Mouse (Mus musculus) hindbrain, embryonic 14.5 days (tissue): ENCODE data around the gene Mrpl37. TPM values are rescaled to one million over a fixed set of nuclear protein-coding genes. Genes with fewer than 3 reads are reported as not detected.

Experiments
- ATAC-seq: fragments of 200-750 bp; cut with Nextera tagmentation; 2 replicates; pipeline ENCODE4 v1.8.0; 2017; ENCODE audit warnings: moderate number of reproducible peaks, mild to moderate bottlenecking, moderate TSS enrichment, moderate library complexity; ENCODE audit not compliant: low FRiP score
- DNase-seq: peaks from one replicate; pipeline ENCODE4 v3.0.0-alpha.2; 2015; ENCODE audit warnings: low spot score
- H3K27ac ChIP-seq: fragments of 300-500 bp; sonication (generic); 2 replicates; pipeline ENCODE4 v1.5.1; 2014; ENCODE audit warnings: mild to moderate bottlenecking, moderate library complexity
- H3K27me3 ChIP-seq: fragments of 300-500 bp; sonication (generic); 2 replicates; pipeline ENCODE4 v1.6.1; 2014; ENCODE audit warnings: mild to moderate bottlenecking, low read length, mixed read lengths; ENCODE audit not compliant: control insufficient read depth, insufficient read depth
- H3K36me3 ChIP-seq: fragments of 300-500 bp; sonication (generic); replicated peaks from 2 replicates; pipeline ENCODE4 v1.6.1; 2014; ENCODE audit not compliant: control insufficient read depth, insufficient read depth
- H3K4me1 ChIP-seq: fragments of 300-500 bp; sonication (generic); replicated peaks from 2 replicates; pipeline ENCODE4 v1.6.1; 2014; ENCODE audit warnings: antibody characterized with exemption, low read length, mixed read lengths; ENCODE audit not compliant: control insufficient read depth, insufficient read depth
- H3K4me2 ChIP-seq: fragments of 300-500 bp; sonication (generic); replicated peaks from 2 replicates; pipeline ENCODE4 v1.6.1; 2014; ENCODE audit warnings: mild to moderate bottlenecking, moderate library complexity
- H3K4me3 ChIP-seq: fragments of 300-500 bp; sonication (generic); replicated peaks from 2 replicates; pipeline ENCODE4 v1.5.1; 2014; ENCODE audit warnings: mild to moderate bottlenecking, low read length
- H3K9ac ChIP-seq: fragments of 300-500 bp; sonication (generic); 2 replicates; pipeline ENCODE4 v1.6.1; 2014
- H3K9me3 ChIP-seq: fragments of 300-500 bp; sonication (generic); 2 replicates; pipeline ENCODE4 v1.6.1; 2016; ENCODE audit warnings: low read length; ENCODE audit not compliant: control insufficient read depth
- WGBS: fragments of 180-500 bp; shearing (Covaris S2); extraction: QIAGEN DNeasy Blood & Tissue Kit; methylation state at CpG from one replicate; pipeline ENCODE4 v1.1.7; 2014; 5-methylcytosine and 5-hydroxymethylcytosine counted together
- polyA plus RNA-seq: library from polyadenylated mRNA; unstranded; fragments of >200 nt; fragmentation: Nextera tagmentation; extraction: Ambion mirVana; gene quantifications from 2 replicates; pipeline ENCODE4 v1.2.1, GENCODE M21; 2014

Mrpl37 gene
- polyA plus RNA-seq, 1 experiment from 2014 or later: 86.2 TPM

DNA sequence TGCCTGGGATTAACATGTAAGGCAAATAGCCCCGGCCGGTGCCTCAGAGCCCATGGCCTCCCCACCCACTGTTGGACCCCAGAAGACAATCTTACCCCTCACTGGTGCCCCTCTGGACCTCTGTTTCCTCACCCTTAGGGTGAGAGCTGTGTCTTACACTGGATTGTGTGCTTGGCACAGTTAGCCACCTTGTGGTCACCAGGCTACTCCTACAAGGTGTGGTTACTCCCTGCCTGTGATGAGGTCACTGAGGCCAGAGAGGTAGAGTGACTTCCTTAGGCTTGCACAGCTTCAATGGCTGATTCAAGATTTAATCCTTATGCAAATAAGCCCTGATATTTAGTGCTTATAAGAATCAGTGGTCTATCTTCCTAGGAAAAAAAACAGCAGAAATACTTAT is 29.7 kb downstream of the Mrpl37 start:
- Histone ChIP-seq H3K9ac (no peak overlapping the region), H3K36me3 (peaks cover 87% of the 10 kb centered on the region), H3K4me3 (no peak overlapping the region), H3K9me3 (no peaks in the 10 kb centered on the region), H3K27ac (no peak overlapping the region), H3K4me2 (no peak overlapping the region), H3K4me1 (peaks cover 6% of the 10 kb centered on the region; the same call in 1 of the 2 replicates), H3K27me3 (no peaks in the 10 kb centered on the region)
- DNase-seq (no peak), ATAC-seq (no peak)
- WGBS: 94% methylated on average over 2 of the region's 2 CpGs

DNA sequence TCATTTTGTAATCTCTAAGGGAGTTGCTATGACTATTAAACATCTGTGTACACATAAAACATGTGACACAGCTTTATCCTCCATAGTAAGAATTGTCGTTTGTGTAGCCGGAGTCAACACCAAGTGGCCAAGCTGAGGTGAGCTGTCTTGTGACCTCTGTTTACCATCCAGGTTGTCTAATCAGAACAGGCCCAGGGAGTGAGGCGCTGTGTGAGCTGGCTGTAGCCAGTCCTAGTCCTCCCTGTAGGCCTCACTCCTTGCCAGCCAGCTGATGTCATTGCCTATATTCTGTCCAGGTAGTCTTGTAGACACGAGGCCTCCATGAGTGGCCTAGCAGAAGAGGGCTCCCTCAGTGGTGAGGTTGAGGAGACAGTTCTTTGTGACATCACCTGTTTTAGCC is 31.0 kb downstream of the Mrpl37 start:
- no peak for ATAC-seq
- Histone ChIP-seq H3K27ac (no peak overlapping the region), H3K4me2 (no peak overlapping the region), H3K36me3 (peaks cover 87% of the 10 kb centered on the region), H3K9me3 (no peaks in the 10 kb centered on the region), H3K4me1 (peaks cover 6% of the 10 kb centered on the region; the same call in 1 of the 2 replicates), H3K27me3 (no peaks in the 10 kb centered on the region), H3K9ac (no peak overlapping the region), H3K4me3 (no peak overlapping the region)
- WGBS: 93% methylated on average over 4 of the region's 4 CpGs
- no peak for DNase-seq

DNA sequence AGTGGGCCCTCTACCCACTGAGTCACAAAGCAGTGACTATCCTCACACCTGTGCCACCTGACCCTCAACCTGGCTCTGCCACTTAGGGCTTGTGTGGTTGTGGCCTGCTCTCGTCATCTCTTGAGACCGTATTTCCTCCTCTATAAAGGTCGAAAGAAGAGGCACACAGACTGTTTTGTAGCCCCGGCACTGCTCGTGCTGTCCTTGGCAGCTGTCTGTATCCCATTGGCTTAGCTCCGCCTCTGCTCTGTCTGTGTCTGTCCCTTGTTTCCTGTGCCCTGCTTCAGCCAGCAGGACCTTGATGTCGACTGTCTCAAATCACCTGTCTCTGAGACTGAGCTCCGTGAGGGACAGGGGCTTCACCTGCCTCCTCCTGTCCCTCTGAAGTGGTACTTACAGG is 40.2 kb downstream of the Mrpl37 start:
- Histone ChIP-seq H3K27me3 (no peaks in the 10 kb centered on the region), H3K36me3 (peaks cover 19% of the 10 kb centered on the region), H3K27ac (no peak overlapping the region), H3K9me3 (no peaks in the 10 kb centered on the region), H3K9ac (no peak overlapping the region), H3K4me3 (no peak overlapping the region), H3K4me2 (no peak overlapping the region), H3K4me1 (peaks cover 15% of the 10 kb centered on the region)
- ATAC-seq: no peak
- DNase-seq: no peak
- WGBS: 71% methylated on average over 8 of the region's 8 CpGs

DNA sequence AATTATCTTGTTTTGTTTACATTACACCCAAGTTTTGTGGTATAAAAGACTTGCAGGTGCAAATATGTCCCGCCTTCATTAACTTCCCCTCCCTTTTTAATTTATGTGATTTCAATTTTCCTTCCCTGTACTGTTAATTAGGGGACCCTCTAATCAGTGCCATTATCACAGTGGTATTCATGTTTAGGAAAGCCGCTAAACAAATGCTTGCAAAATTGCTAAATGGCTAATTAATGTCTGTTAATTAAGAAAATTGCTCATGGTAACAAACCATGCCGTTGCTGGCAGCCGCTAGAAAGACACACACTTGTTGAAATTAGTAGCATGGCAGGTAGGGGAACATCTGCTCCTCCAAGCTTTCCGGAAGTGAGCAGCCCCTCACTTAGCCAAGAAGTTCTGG is 41.3 kb downstream of the Mrpl37 start:
- Histone ChIP-seq H3K27me3 (no peaks in the 10 kb centered on the region), H3K36me3 (peaks cover 9% of the 10 kb centered on the region; the same call in 1 of the 2 replicates), H3K27ac (no peak overlapping the region), H3K4me1 (peaks cover 20% of the 10 kb centered on the region), H3K4me2 (no peak overlapping the region), H3K4me3 (no peak overlapping the region), H3K9ac (no peak overlapping the region), H3K9me3 (no peaks in the 10 kb centered on the region)
- DNase-seq (no peak), ATAC-seq (no peak)
- 65% methylated on average over 5 of the region's 5 CpGs for WGBS

DNA sequence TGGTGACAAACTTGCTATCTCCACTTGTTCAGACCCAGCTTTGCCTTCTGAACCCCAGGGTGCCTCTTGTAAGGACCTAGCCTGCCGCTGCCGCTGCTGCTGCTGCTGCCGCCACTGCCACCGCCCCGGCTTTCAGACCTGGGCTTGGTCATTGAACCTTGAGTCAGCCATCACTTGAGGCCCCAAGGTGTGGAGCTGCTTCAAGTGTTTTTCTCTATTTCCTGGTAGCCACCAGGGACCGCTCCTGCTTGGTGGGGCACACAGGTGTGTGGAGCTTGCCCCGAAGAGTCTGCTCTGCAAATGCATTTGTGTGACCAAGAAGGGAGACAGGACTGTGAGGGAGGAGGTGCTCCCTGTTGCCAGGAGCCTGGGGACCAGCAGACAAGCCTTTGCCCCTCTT is 41.8 kb downstream of the Mrpl37 start:
- H3K27ac ChIP-seq: no peak overlapping the region
- no peaks in the 10 kb centered on the region for H3K27me3 ChIP-seq
- H3K9me3 ChIP-seq: no peaks in the 10 kb centered on the region
- no peak overlapping the region for H3K4me3 ChIP-seq
- DNase-seq (no peak), ATAC-seq (no peak)
- peaks cover 24% of the 10 kb centered on the region for H3K4me1 ChIP-seq
- H3K9ac ChIP-seq: no peak overlapping the region
- H3K36me3 ChIP-seq: peaks cover 9% of the 10 kb centered on the region; the same call in 1 of the 2 replicates
- 77% methylated on average over 7 of the region's 7 CpGs for WGBS
- H3K4me2 ChIP-seq: no peak overlapping the region

DNA sequence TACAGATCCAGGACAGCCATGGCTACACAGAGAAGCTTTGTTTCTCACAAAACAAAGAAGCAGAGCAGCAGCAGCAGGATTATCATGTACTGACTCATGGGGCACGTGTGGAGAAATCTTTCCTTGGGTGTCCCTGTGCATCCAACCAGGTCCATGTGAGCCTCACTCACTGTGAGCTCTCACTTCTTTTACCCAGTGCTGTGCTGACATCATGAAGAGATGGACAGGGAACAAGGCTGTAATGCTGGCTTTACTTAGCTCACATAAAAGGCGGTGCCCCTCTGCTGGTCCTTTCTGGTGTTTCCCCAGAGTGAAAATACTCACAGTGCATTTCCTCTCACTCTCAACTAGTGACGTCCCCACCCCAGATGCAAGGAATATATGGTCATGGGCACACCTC is 45.2 kb downstream of the Mrpl37 start:
- H3K27ac ChIP-seq: no peak overlapping the region
- 58% methylated on average over 3 of the region's 3 CpGs for WGBS
- no peak overlapping the region for H3K4me3 ChIP-seq
- no peaks in the 10 kb centered on the region for H3K27me3 ChIP-seq
- H3K9me3 ChIP-seq: no peaks in the 10 kb centered on the region
- no peaks in the 10 kb centered on the region for H3K36me3 ChIP-seq
- H3K4me2 ChIP-seq: no peak overlapping the region
- no peak for ATAC-seq
- peaks cover 59% of the 10 kb centered on the region for H3K4me1 ChIP-seq
- no peak overlapping the region for H3K9ac ChIP-seq
- DNase-seq: no peak

DNA sequence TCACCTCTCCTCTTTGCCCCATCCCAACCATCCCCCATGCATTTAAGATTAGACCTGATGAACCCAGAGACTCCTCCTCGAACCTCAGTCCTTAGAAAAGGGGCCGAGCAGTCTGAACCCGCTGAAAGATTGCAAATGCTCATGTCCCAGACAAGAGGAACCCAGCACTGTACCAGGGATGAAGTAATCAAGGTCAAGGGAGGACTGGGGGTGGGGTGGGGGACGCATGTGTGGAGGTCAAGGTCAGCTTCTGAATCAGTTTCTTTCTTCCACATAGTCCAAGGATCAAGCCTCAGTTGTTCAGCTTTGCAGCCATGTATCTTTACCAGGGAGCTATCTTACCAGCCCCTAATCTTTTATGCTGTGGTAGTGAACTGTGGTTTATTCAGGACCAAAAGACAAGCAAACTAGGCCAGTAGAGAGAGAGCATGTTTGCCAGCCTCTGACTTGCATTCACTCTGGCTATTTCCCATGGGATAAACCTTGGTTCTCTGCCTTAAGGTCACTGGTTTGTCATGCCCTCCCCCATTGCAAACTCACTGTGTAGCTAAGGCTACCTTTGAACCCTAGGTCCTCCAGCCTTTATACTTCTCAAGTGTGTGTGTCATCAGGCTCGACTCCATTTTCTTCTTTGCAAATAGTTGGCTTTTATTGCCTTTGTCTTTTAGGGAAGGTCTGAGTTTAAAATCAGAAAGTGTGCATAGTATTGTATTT is 46.2 kb downstream of the Mrpl37 start:
- peaks cover 64% of the 10 kb centered on the region for H3K4me1 ChIP-seq

DNA sequence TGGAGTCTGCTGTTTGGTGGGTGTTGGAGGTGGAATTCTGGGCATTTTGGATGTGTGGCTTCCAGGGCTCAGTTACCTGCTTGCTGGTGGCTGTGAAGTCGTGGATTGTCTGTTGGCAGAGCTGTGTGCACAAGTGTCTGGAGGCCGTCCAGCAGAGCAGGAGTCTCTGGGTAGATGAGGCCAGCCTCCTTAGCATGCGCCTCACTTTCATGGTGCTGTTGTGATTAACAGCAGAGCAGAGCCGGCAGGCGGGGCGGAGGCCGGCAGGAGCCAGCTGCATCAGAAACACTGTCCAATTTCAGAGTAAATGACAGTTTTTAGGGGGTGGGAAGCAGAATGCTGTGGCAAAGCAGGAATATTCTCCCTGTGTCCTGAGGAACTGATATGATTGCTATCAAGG is 47.6 kb downstream of the Mrpl37 start:
- peaks cover 66% of the 10 kb centered on the region for H3K4me1 ChIP-seq
- DNase-seq (peak; percentile 58), ATAC-seq (no peak)
- peak overlapping the region; percentile 69 for H3K27ac ChIP-seq
- no peaks in the 10 kb centered on the region for H3K36me3 ChIP-seq
- H3K9ac ChIP-seq: peak overlapping the region; percentile 26; the same call in 1 of the 2 replicates
- no peak overlapping the region for H3K4me3 ChIP-seq
- no peaks in the 10 kb centered on the region for H3K9me3 ChIP-seq
- H3K4me2 ChIP-seq: no peak overlapping the region
- H3K27me3 ChIP-seq: no peaks in the 10 kb centered on the region
- 17% methylated on average over 7 of the region's 7 CpGs for WGBS

More for the DNA sequence above, 46.2 kb downstream of the Mrpl37 start:
- no peak overlapping the region for H3K4me3 ChIP-seq
- no peak overlapping the region for H3K4me2 ChIP-seq
- no peaks in the 10 kb centered on the region for H3K36me3 ChIP-seq
- DNase-seq: no peak
- no peaks in the 10 kb centered on the region for H3K9me3 ChIP-seq
- WGBS: 72% methylated on average over 5 of the region's 5 CpGs
- no peak for ATAC-seq
- no peaks in the 10 kb centered on the region for H3K27me3 ChIP-seq
- no peak overlapping the region for H3K27ac ChIP-seq
- H3K9ac ChIP-seq: no peak overlapping the region

DNA sequence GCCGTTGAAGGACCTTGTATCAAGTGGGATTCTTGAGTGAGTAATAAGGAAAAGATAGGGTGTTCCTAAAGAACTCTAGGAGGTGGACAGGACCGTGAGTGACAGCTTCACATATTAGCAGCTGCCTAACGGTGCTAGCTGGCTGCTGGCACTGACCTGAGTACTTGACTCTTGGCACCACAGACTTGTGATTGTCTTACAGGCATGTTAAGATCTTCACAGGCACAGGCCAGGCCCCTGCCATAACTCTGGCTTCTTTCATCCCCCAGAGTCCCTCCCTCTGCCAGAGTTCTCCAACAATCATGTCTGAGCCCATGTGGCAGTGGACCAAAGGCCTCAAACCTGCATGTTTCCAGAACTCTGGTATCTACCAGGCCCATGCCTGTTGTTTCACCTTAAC is 48.1 kb downstream of the Mrpl37 start:
- ATAC-seq (no peak), DNase-seq (no peak)
- Histone ChIP-seq H3K27me3 (no peaks in the 10 kb centered on the region), H3K36me3 (no peaks in the 10 kb centered on the region), H3K27ac (peak overlapping the region; percentile 69), H3K4me3 (no peak overlapping the region), H3K9me3 (no peaks in the 10 kb centered on the region), H3K9ac (peak overlapping the region; percentile 26; the same call in 1 of the 2 replicates), H3K4me1 (peaks cover 64% of the 10 kb centered on the region), H3K4me2 (no peak overlapping the region)
- WGBS: 61% methylated on average over 3 of the region's 3 CpGs

DNA sequence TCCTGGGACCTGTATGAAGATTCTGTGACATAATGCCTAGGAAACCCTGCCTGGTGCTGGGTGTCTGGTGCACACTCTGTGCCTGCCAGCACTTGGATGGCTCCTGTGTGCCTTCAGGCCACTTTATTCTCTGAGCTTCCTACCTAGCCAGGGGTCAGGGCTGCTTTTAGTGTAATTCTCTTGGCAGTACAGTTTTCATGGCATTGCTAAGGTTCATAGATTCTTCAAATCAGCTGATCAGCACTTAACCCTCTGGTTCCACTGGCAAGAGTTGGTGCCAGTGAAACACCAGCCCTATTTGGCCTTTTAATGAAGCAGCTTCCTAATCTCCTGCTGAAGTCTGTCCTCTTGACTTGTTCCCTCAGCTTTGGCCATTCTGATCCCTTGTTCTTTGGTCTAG is 49.4 kb downstream of the Mrpl37 start:
- H3K36me3 ChIP-seq: no peaks in the 10 kb centered on the region
- no peak overlapping the region for H3K4me2 ChIP-seq
- H3K4me1 ChIP-seq: peaks cover 64% of the 10 kb centered on the region
- no peaks in the 10 kb centered on the region for H3K27me3 ChIP-seq
- ATAC-seq (no peak), DNase-seq (no peak)
- H3K9me3 ChIP-seq: no peaks in the 10 kb centered on the region
- no peak overlapping the region for H3K27ac ChIP-seq
- peak overlapping the region; percentile 37; the same call in 1 of the 2 replicates for H3K9ac ChIP-seq
- no peak overlapping the region for H3K4me3 ChIP-seq
